Mouse (Mus musculus): Measurements from ENCODE around the gene Meis1. TPM values are rescaled to one million over a fixed set of nuclear protein-coding genes. Genes with fewer than 3 reads are reported as not detected.

Meis1 gene
- polyA plus RNA-seq, 1 experiment = 2.1 TPM

GRCm38 (mm10) chr11:18954852-18955251 lies 63.9 kb downstream of the Meis1 start:
- no peaks in the 10 kb centered on the region for H3K9me3 ChIP-seq (replicated peaks; ENCODE audit: control insufficient read depth, insufficient read depth, low read length, poor library complexity, severe bottlenecking)
- H3K4me1 ChIP-seq (ENCODE audit: control insufficient read depth, insufficient read depth, low read length) = peaks cover 5% of the 10 kb centered on the region
- H3K27me3 ChIP-seq (ENCODE audit: control insufficient read depth, insufficient read depth, low read length, poor library complexity, severe bottlenecking) = no peaks in the 10 kb centered on the region
- H3K9ac ChIP-seq (ENCODE audit: low read depth, poor library complexity, severe bottlenecking) = no peak overlapping the region
- TF ChIP-seq POLR2A (IDR thresholded peaks at IDR 0.05; ENCODE audit: insufficient read depth, low read length) (no peak), EP300 (IDR thresholded peaks at IDR 0.05; ENCODE audit: insufficient read depth, low read depth, low read length) (no peak), CTCF (IDR thresholded peaks at IDR 0.05; ENCODE audit: low read depth, low read length) (no peak)
- no peaks in the 10 kb centered on the region; the same call in 1 of the 2 replicates for H3K36me3 ChIP-seq (ENCODE audit: control insufficient read depth, insufficient read depth, low read length, poor library complexity, severe bottlenecking)
- no peak overlapping the region for H3K27ac ChIP-seq (ENCODE audit: insufficient read depth, low read length)
- H3K4me3 ChIP-seq (ENCODE audit: low read depth, low read length) = no peak overlapping the region

DNA sequence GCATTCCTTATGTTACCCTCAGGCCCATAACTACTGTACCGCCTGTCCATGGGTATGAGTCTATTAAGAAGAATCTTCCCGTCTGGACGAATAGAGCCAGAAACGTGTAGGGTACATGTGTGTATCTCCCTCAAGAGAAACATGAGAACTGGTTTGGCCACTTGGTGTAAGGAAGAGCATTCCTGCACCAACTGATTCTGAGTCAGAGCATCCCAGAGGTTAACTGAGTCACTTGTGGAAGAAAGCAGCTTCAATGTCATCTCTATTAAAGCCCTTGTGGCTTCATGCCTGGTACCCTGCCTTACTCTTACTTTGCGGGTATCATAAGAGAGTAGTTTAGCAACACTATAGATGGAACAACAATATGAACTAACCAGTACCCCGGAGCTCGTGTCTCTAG lies 64.9 kb downstream of the Meis1 start:
- Histone ChIP-seq H3K36me3 (ENCODE audit: control insufficient read depth, insufficient read depth, low read length, poor library complexity, severe bottlenecking) (no peaks in the 10 kb centered on the region), H3K9me3 (replicated peaks; ENCODE audit: control insufficient read depth, insufficient read depth, low read length, poor library complexity, severe bottlenecking) (no peaks in the 10 kb centered on the region), H3K4me3 (ENCODE audit: low read depth, low read length) (no peak overlapping the region), H3K27ac (ENCODE audit: insufficient read depth, low read length) (no peak overlapping the region), H3K27me3 (ENCODE audit: control insufficient read depth, insufficient read depth, low read length, poor library complexity, severe bottlenecking) (no peaks in the 10 kb centered on the region), H3K4me1 (ENCODE audit: control insufficient read depth, insufficient read depth, low read length) (peaks cover 5% of the 10 kb centered on the region), H3K9ac (ENCODE audit: low read depth, poor library complexity, severe bottlenecking) (no peak overlapping the region)
- no peak for TF ChIP-seq CTCF (IDR thresholded peaks at IDR 0.05; ENCODE audit: low read depth, low read length)
- no peak for TF ChIP-seq POLR2A (IDR thresholded peaks at IDR 0.05; ENCODE audit: insufficient read depth, low read length)
- TF ChIP-seq EP300 (IDR thresholded peaks at IDR 0.05; ENCODE audit: insufficient read depth, low read depth, low read length) = no peak

DNA sequence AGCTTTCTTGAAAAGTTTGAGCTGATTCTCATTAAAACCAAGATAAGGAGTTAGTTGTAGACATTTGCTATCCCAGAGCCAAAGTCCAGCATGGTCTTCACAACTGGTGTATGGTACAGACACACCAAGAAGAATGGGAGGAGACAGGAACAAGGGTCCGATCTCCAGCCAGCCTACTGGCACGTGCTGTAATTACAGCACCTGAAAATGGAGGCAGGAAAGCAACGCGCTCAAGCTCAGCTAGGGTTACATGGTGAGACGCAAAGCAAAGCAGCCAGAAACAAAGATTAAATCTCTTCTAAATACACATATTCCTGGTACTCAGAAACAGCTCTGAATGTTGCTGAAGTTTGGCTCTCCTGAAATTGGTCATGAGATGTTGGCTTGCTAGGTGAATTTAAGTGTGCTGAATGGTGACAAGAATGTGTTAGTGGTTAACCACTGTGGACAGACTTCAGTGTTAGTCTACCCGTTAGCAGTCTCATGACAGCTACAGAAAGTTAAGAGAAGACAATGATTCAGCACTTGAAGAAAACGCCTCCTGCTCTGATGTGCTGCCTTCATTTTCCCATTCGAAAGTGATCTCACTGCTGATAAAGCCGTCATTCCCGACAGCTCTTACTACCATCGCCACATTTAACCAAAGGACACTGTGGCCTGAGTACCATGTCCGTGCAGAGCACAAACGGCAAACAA lies 70.0 kb downstream of the Meis1 start:
- TF ChIP-seq CTCF (IDR thresholded peaks at IDR 0.05; ENCODE audit: low read depth, low read length) (no peak), EP300 (IDR thresholded peaks at IDR 0.05; ENCODE audit: insufficient read depth, low read depth, low read length) (no peak), POLR2A (IDR thresholded peaks at IDR 0.05; ENCODE audit: insufficient read depth, low read length) (no peak)
- no peaks in the 10 kb centered on the region for H3K27me3 ChIP-seq (ENCODE audit: control insufficient read depth, insufficient read depth, low read length, poor library complexity, severe bottlenecking)

GRCm38 (mm10) chr11:18947434-18947833 lies 71.4 kb downstream of the Meis1 start:
- Histone ChIP-seq H3K36me3 (ENCODE audit: control insufficient read depth, insufficient read depth, low read length, poor library complexity, severe bottlenecking) (no peaks in the 10 kb centered on the region), H3K4me3 (ENCODE audit: low read depth, low read length) (no peak overlapping the region), H3K9ac (ENCODE audit: low read depth, poor library complexity, severe bottlenecking) (no peak overlapping the region), H3K9me3 (replicated peaks; ENCODE audit: control insufficient read depth, insufficient read depth, low read length, poor library complexity, severe bottlenecking) (no peaks in the 10 kb centered on the region), H3K27me3 (ENCODE audit: control insufficient read depth, insufficient read depth, low read length, poor library complexity, severe bottlenecking) (no peaks in the 10 kb centered on the region), H3K27ac (ENCODE audit: insufficient read depth, low read length) (no peak overlapping the region), H3K4me1 (ENCODE audit: control insufficient read depth, insufficient read depth, low read length) (peaks cover 5% of the 10 kb centered on the region)
- TF ChIP-seq EP300 (IDR thresholded peaks at IDR 0.05; ENCODE audit: insufficient read depth, low read depth, low read length) (no peak), POLR2A (IDR thresholded peaks at IDR 0.05; ENCODE audit: insufficient read depth, low read length) (no peak), CTCF (IDR thresholded peaks at IDR 0.05; ENCODE audit: low read depth, low read length) (no peak)

More for the DNA sequence above, 70.0 kb downstream of the Meis1 start:
- H3K9me3 ChIP-seq (replicated peaks; ENCODE audit: control insufficient read depth, insufficient read depth, low read length, poor library complexity, severe bottlenecking) = no peaks in the 10 kb centered on the region
- no peak overlapping the region for H3K4me3 ChIP-seq (ENCODE audit: low read depth, low read length)
- no peaks in the 10 kb centered on the region for H3K36me3 ChIP-seq (ENCODE audit: control insufficient read depth, insufficient read depth, low read length, poor library complexity, severe bottlenecking)
- H3K9ac ChIP-seq (ENCODE audit: low read depth, poor library complexity, severe bottlenecking) = no peak overlapping the region
- H3K27ac ChIP-seq (ENCODE audit: insufficient read depth, low read length) = no peak overlapping the region
- peaks cover 5% of the 10 kb centered on the region for H3K4me1 ChIP-seq (ENCODE audit: control insufficient read depth, insufficient read depth, low read length)

DNA sequence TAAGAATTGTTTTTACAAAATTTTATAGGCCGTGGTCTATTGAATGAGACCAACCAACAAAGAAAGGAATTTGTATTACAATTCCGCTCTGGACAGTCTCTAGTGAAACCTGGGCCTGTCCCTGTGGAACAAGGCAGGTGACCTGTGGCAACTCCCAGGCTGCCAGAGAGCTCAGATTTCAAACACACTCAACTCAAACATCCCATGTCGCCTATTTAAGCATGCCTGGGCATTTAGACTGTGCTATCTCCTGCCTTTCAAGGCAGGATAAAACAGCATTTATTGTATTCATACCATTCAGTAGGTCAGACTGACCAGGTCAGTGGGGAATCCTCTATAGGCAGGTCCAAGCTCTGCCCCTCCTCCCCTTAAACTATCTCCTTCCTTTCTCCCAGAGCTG lies 73.0 kb downstream of the Meis1 start:
- Histone ChIP-seq H3K27me3 (ENCODE audit: control insufficient read depth, insufficient read depth, low read length, poor library complexity, severe bottlenecking) (no peaks in the 10 kb centered on the region), H3K9me3 (replicated peaks; ENCODE audit: control insufficient read depth, insufficient read depth, low read length, poor library complexity, severe bottlenecking) (no peaks in the 10 kb centered on the region), H3K27ac (ENCODE audit: insufficient read depth, low read length) (peak overlapping the region; percentile 67), H3K4me1 (ENCODE audit: control insufficient read depth, insufficient read depth, low read length) (peaks cover 5% of the 10 kb centered on the region), H3K4me3 (ENCODE audit: low read depth, low read length) (no peak overlapping the region), H3K9ac (ENCODE audit: low read depth, poor library complexity, severe bottlenecking) (no peak overlapping the region), H3K36me3 (ENCODE audit: control insufficient read depth, insufficient read depth, low read length, poor library complexity, severe bottlenecking) (no peaks in the 10 kb centered on the region)
- TF ChIP-seq EP300 (IDR thresholded peaks at IDR 0.05; ENCODE audit: insufficient read depth, low read depth, low read length) (peak; percentile 68), POLR2A (IDR thresholded peaks at IDR 0.05; ENCODE audit: insufficient read depth, low read length) (no peak)

GRCm38 (mm10) chr11:18944972-18945625 lies 73.7 kb downstream of the Meis1 start:
- Histone ChIP-seq H3K27ac (ENCODE audit: insufficient read depth, low read length) (peak overlapping the region; percentile 48; the same call in 1 of the 2 replicates), H3K9ac (ENCODE audit: low read depth, poor library complexity, severe bottlenecking) (no peak overlapping the region), H3K4me1 (ENCODE audit: control insufficient read depth, insufficient read depth, low read length) (peaks cover 5% of the 10 kb centered on the region)

More at GRCm38 (mm10) chr11:18944972-18945625, 73.7 kb downstream of the Meis1 start:
- H3K4me3 ChIP-seq (ENCODE audit: low read depth, low read length) = no peak overlapping the region
- no peak for TF ChIP-seq POLR2A (IDR thresholded peaks at IDR 0.05; ENCODE audit: insufficient read depth, low read length)
- no peak for TF ChIP-seq CTCF (IDR thresholded peaks at IDR 0.05; ENCODE audit: low read depth, low read length)
- TF ChIP-seq EP300 (IDR thresholded peaks at IDR 0.05; ENCODE audit: insufficient read depth, low read depth, low read length) = no peak
- H3K9me3 ChIP-seq (replicated peaks; ENCODE audit: control insufficient read depth, insufficient read depth, low read length, poor library complexity, severe bottlenecking) = no peaks in the 10 kb centered on the region
- no peaks in the 10 kb centered on the region for H3K27me3 ChIP-seq (ENCODE audit: control insufficient read depth, insufficient read depth, low read length, poor library complexity, severe bottlenecking)
- no peaks in the 10 kb centered on the region for H3K36me3 ChIP-seq (ENCODE audit: control insufficient read depth, insufficient read depth, low read length, poor library complexity, severe bottlenecking)
